Mouse (Mus musculus) hindbrain, embryonic 15.5 days (tissue): ENCODE results near the gene Garnl3. TPM values are rescaled to one million over a fixed set of nuclear protein-coding genes. Genes with fewer than 3 reads are reported as not detected.
"Not testable (repeated sequence)": the region's sequence is repeated elsewhere in the genome, so short reads cannot be mapped to it uniquely, and the experiment has no call there.

ENCODE experiments used
- ATAC-seq: fragments of 200-750 bp; cut with Nextera tagmentation; 2 replicates; pipeline ENCODE4 v1.8.0; 2017; ENCODE audit warnings: low read depth, moderate number of reproducible peaks, moderate TSS enrichment; ENCODE audit not compliant: low FRiP score
- H3K27ac ChIP-seq: fragments of 300-500 bp; sonication (generic); replicated peaks from 2 replicates; pipeline ENCODE4 v1.5.1; 2015; ENCODE audit warnings: mild to moderate bottlenecking, inconsistent platforms
- H3K27me3 ChIP-seq: fragments of 300-500 bp; sonication (generic); 2 replicates; pipeline ENCODE4 v1.6.1; 2015; ENCODE audit warnings: control low read depth, inconsistent platforms
- H3K36me3 ChIP-seq: fragments of 300-500 bp; sonication (generic); 2 replicates; pipeline ENCODE4 v1.6.1; 2015; ENCODE audit warnings: control low read depth, inconsistent platforms
- H3K4me1 ChIP-seq: fragments of 300-500 bp; sonication (generic); replicated peaks from 2 replicates; pipeline ENCODE4 v1.6.1; 2015; ENCODE audit warnings: control low read depth, inconsistent platforms
- H3K4me2 ChIP-seq: fragments of 300-500 bp; sonication (generic); 2 replicates; pipeline ENCODE4 v1.6.1; 2015; ENCODE audit warnings: moderate library complexity, mild to moderate bottlenecking, inconsistent platforms
- H3K4me3 ChIP-seq: fragments of 300-500 bp; sonication (generic); 2 replicates; pipeline ENCODE4 v1.5.1; 2015; ENCODE audit warnings: mild to moderate bottlenecking, inconsistent platforms
- H3K9ac ChIP-seq: fragments of 300-500 bp; sonication (generic); 2 replicates; pipeline ENCODE4 v1.6.1; 2015; ENCODE audit warnings: inconsistent platforms
- H3K9me3 ChIP-seq: fragments of 300-500 bp; sonication (generic); 2 replicates; pipeline ENCODE4 v1.6.1; 2016; ENCODE audit warnings: control low read depth, inconsistent platforms
- WGBS: fragments of 180-500 bp; shearing (Covaris S2); methylation state at CpG from one replicate; pipeline ENCODE4 v1.1.7; 2015; 5-methylcytosine and 5-hydroxymethylcytosine counted together
- polyA plus RNA-seq: library from polyadenylated mRNA; unstranded; fragments of >200 nt; fragmentation: Nextera tagmentation; extraction: Ambion mirVana; gene quantifications from 2 replicates; pipeline ENCODE4 v1.2.1, GENCODE M21; 2015

The Garnl3 gene
- polyA plus RNA-seq, 1 experiment from 2014 or later = 56.7 TPM

- Histone ChIP-seq H3K4me3 (no peak overlapping the region), H3K4me2 (no peak overlapping the region), H3K9me3 (no peaks in the 10 kb centered on the region), H3K4me1 (0 out of 2 replicates have a peak, but pooled peaks cover 4% of the 10 kb centered on the region), H3K27ac (no peak overlapping the region), H3K9ac (no peak overlapping the region), H3K27me3 (no peaks in the 10 kb centered on the region), H3K36me3 (no peaks in the 10 kb centered on the region)
- 66% methylated on average over 3 of the region's 3 CpGs for WGBS
- no peak for ATAC-seq
These were observed 89.9 kb downstream of the Garnl3 start for GRCm38 (mm10) chr2:33041571-33041970.

- no peaks in the 10 kb centered on the region for H3K27me3 ChIP-seq
- 43% methylated on average over 1 of the region's 1 CpGs for WGBS
- H3K9me3 ChIP-seq = no peaks in the 10 kb centered on the region
- 0 out of 2 replicates have a peak, but pooled peaks cover 4% of the 10 kb centered on the region for H3K4me1 ChIP-seq
- peaks cover 16% of the 10 kb centered on the region; the same call in 1 of the 2 replicates for H3K36me3 ChIP-seq
- H3K27ac ChIP-seq = no peak overlapping the region
- no peak overlapping the region for H3K4me3 ChIP-seq
- no peak overlapping the region for H3K9ac ChIP-seq
- H3K4me2 ChIP-seq = no peak overlapping the region
- peak; percentile 83 for ATAC-seq
These were observed 94.0 kb downstream of the Garnl3 start for GRCm38 (mm10) chr2:33037429-33037828.

- Histone ChIP-seq H3K4me2 (no peak overlapping the region), H3K27me3 (no peaks in the 10 kb centered on the region), H3K27ac (no peak overlapping the region), H3K4me3 (no peak overlapping the region), H3K36me3 (peaks cover 30% of the 10 kb centered on the region), H3K4me1 (0 out of 2 replicates have a peak, but pooled peaks cover 4% of the 10 kb centered on the region), H3K9ac (no peak overlapping the region), H3K9me3 (no peaks in the 10 kb centered on the region)
- no peak for ATAC-seq
- WGBS = 87% methylated on average over 1 of the region's 1 CpGs
These were observed 96.2 kb downstream of the Garnl3 start for GRCm38 (mm10) chr2:33035297-33035696.

- no peak overlapping the region for H3K4me3 ChIP-seq
- 0 out of 2 replicates have a peak, but pooled peaks cover 4% of the 10 kb centered on the region for H3K4me1 ChIP-seq
- no peak overlapping the region for H3K27ac ChIP-seq
- peaks cover 32% of the 10 kb centered on the region for H3K36me3 ChIP-seq
- no peak overlapping the region for H3K9ac ChIP-seq
- no peaks in the 10 kb centered on the region for H3K9me3 ChIP-seq
- no peaks in the 10 kb centered on the region for H3K27me3 ChIP-seq
- H3K4me2 ChIP-seq = no peak overlapping the region
- WGBS = 84% methylated on average over 7 of the region's 7 CpGs
- ATAC-seq = no peak
These were observed 98.2 kb downstream of the Garnl3 start for GRCm38 (mm10) chr2:33033281-33033680.

GRCm38 (mm10) chr2:33032391-33033062 lies 98.9 kb downstream of the Garnl3 start:
- H3K27me3 ChIP-seq = no peaks in the 10 kb centered on the region
- H3K4me1 ChIP-seq = 0 out of 2 replicates have a peak, but pooled peaks cover 4% of the 10 kb centered on the region
- no peak overlapping the region for H3K27ac ChIP-seq
- no peak overlapping the region for H3K4me2 ChIP-seq
- no peak overlapping the region for H3K9ac ChIP-seq
- H3K4me3 ChIP-seq = no peak overlapping the region
- 90% methylated on average over 5 of the region's 5 CpGs for whole genome bisulfite sequencing
- H3K9me3 ChIP-seq = no peaks in the 10 kb centered on the region
- ATAC-seq = no peak
- peaks cover 32% of the 10 kb centered on the region for H3K36me3 ChIP-seq

GRCm38 (mm10) chr2:33025040-33025439 lies 106.4 kb downstream of the Garnl3 start:
- 78% methylated on average over 4 of the region's 4 CpGs for WGBS

GRCm38 (mm10) chr2:33024564-33024963 lies 106.9 kb downstream of the Garnl3 start:
- Histone ChIP-seq H3K4me2 (no peak overlapping the region), H3K36me3 (peaks cover 12% of the 10 kb centered on the region; the same call in 1 of the 2 replicates), H3K9ac (no peak overlapping the region), H3K9me3 (no peaks in the 10 kb centered on the region), H3K4me3 (no peak overlapping the region), H3K4me1 (peaks cover 3% of the 10 kb centered on the region; the same call in 1 of the 2 replicates), H3K27ac (no peak overlapping the region), H3K27me3 (no peaks in the 10 kb centered on the region)
- peak; percentile 73 for ATAC-seq
- WGBS = 64% methylated on average over 10 of the region's 10 CpGs

More at GRCm38 (mm10) chr2:33025040-33025439, 106.4 kb downstream of the Garnl3 start:
- Histone ChIP-seq H3K4me2 (no peak overlapping the region), H3K27ac (no peak overlapping the region), H3K4me1 (peaks cover 3% of the 10 kb centered on the region; the same call in 1 of the 2 replicates), H3K36me3 (peaks cover 12% of the 10 kb centered on the region; the same call in 1 of the 2 replicates), H3K9me3 (no peaks in the 10 kb centered on the region), H3K27me3 (no peaks in the 10 kb centered on the region), H3K4me3 (no peak overlapping the region), H3K9ac (no peak overlapping the region)
- no peak for ATAC-seq

GRCm38 (mm10) chr2:33022846-33023245 lies 108.6 kb downstream of the Garnl3 start:
- H3K9me3 ChIP-seq = no peaks in the 10 kb centered on the region
- H3K4me2 ChIP-seq = no peak overlapping the region
- peaks cover 10% of the 10 kb centered on the region; the same call in 1 of the 2 replicates for H3K36me3 ChIP-seq
- no peak for ATAC-seq
- H3K9ac ChIP-seq = no peak overlapping the region
- peaks cover 3% of the 10 kb centered on the region; the same call in 1 of the 2 replicates for H3K4me1 ChIP-seq
- no peaks in the 10 kb centered on the region for H3K27me3 ChIP-seq
- 74% methylated on average over 6 of the region's 6 CpGs for WGBS
- H3K27ac ChIP-seq = no peak overlapping the region
- H3K4me3 ChIP-seq = no peak overlapping the region

GRCm38 (mm10) chr2:33018026-33018425 lies 113.4 kb downstream of the Garnl3 start:
- Histone ChIP-seq H3K9me3 (no peaks in the 10 kb centered on the region), H3K27ac (no peak overlapping the region), H3K36me3 (peaks cover 10% of the 10 kb centered on the region), H3K4me1 (no peaks in the 10 kb centered on the region), H3K27me3 (no peaks in the 10 kb centered on the region), H3K4me3 (no peak overlapping the region), H3K4me2 (no peak overlapping the region), H3K9ac (no peak overlapping the region)
- WGBS = 14% methylated on average over 6 of the region's 6 CpGs
- ATAC-seq = no peak

- no peak for ATAC-seq
- no peak overlapping the region for H3K4me3 ChIP-seq
- no peaks in the 10 kb centered on the region for H3K9me3 ChIP-seq
- H3K4me2 ChIP-seq = no peak overlapping the region
- no peak overlapping the region for H3K27ac ChIP-seq
- peaks cover 13% of the 10 kb centered on the region for H3K36me3 ChIP-seq
- 83% methylated on average over 2 of the region's 2 CpGs for WGBS
- H3K9ac ChIP-seq = no peak overlapping the region
- no peaks in the 10 kb centered on the region for H3K27me3 ChIP-seq
- no peaks in the 10 kb centered on the region for H3K4me1 ChIP-seq
These were observed 114.3 kb downstream of the Garnl3 start for GRCm38 (mm10) chr2:33017191-33017590.

- Histone ChIP-seq H3K9ac (no peak overlapping the region), H3K9me3 (no peaks in the 10 kb centered on the region), H3K4me3 (no peak overlapping the region), H3K36me3 (peaks cover 13% of the 10 kb centered on the region), H3K27ac (no peak overlapping the region), H3K4me1 (no peaks in the 10 kb centered on the region), H3K27me3 (no peaks in the 10 kb centered on the region), H3K4me2 (no peak overlapping the region)
- ATAC-seq = peak; percentile 38; the same call in 1 of the 2 replicates
- WGBS = 49% methylated on average over 5 of the region's 5 CpGs
These were observed 116.6 kb downstream of the Garnl3 start for GRCm38 (mm10) chr2:33014877-33015276.

- 89% methylated on average over 4 of the region's 4 CpGs for WGBS
- not testable (repeated sequence) for H3K4me3 ChIP-seq, H3K27ac ChIP-seq, H3K4me1 ChIP-seq, H3K9me3 ChIP-seq, H3K27me3 ChIP-seq, H3K4me2 ChIP-seq, ATAC-seq, H3K9ac ChIP-seq
- peaks cover 38% of the 10 kb centered on the region for H3K36me3 ChIP-seq
These were observed 122.4 kb downstream of the Garnl3 start for GRCm38 (mm10) chr2:33009055-33009454.
